Mouse (Mus musculus) myocyte (in vitro differentiated cells): ENCODE results near the gene Nanos3.

Source experiments
- E2F4 ChIP-seq: IDR thresholded peaks from one replicate; pipeline ENCODE4 v1.6.1; 2011; ENCODE audit warnings: mild to moderate bottlenecking, control low read depth, moderate library complexity; ENCODE audit not compliant: insufficient read depth
- MAX ChIP-seq: IDR thresholded peaks from one replicate; pipeline ENCODE4 v1.6.1; 2011; ENCODE audit warnings: low read depth, mild to moderate bottlenecking, control low read depth
- POLR2A ChIP-seq: IDR thresholded peaks from one replicate; pipeline ENCODE4 v1.6.1; 2011; ENCODE audit warnings: low read depth, mild to moderate bottlenecking, control low read depth, moderate library complexity; ENCODE audit not compliant: insufficient read length

- no peak for TF ChIP-seq POLR2A
- TF ChIP-seq E2F4, result no peak
- TF ChIP-seq MAX, result no peak
Observed at GRCm38 (mm10) chr8:84200126-84200555, 15.1 kb upstream of the Nanos3 start.
